Mouse (Mus musculus): ENCODE measurements around the gene Isyna1. TPM values are rescaled to one million over a fixed set of nuclear protein-coding genes. Genes with fewer than 3 reads are reported as not detected.

The Isyna1 gene
- polyA plus RNA-seq, 1 experiment from 2014 or later, result 49.1 TPM

DNA sequence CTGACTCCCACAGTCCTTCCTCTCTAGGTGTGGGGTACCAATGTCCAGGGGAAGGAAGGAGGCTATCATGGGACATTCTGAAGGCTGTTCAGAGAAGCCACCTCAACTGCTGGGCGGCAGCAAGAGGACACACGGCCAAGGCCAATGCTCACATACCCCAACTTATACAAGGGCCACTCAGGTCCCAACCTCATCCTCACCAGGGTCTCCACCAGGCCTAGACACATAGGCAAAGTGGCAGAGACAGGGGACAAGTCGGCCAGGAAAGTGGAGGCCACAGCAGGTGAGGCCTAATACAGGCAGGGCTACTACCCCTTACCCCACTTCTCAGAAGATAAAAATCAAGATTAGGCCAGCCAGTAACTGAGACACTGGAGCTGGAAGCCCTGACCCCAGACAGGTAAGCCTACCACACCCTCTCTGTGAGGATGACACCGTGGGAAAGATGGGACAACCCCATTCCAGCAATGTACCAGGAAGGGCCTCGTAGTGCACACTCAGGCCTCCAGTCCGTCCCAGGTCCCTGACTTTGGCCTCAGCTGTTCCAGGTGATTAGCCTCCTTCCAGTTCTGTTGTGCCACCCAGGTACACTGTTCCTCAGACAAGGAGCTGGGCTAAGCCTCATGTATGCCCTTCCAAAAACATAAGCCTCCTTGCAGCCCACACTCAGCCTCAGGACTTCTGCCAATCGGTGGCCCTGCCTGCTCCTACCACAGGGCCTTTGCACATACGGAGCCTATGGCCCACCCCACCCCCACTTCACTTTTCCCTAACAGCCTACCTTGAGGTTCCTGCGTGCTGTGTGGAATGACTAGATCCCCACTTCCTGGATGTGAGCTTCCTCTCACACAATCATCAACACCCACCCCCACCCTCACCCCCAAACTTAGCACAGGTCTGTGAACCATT, 12.0 kb downstream of the Isyna1 start:
- ATAC-seq (no peak), DNase-seq (ENCODE audit: low spot score) (peak; percentile 3)
- Histone ChIP-seq H3K27ac (ENCODE audit: low read length) (no peak overlapping the region), H3K9ac (replicated peaks; ENCODE audit: low read depth) (no peak overlapping the region), H3K4me1 (ENCODE audit: insufficient read depth, low read depth, low read length) (peaks cover 10% of the 10 kb centered on the region; the same call in 1 of the 2 replicates), H3K27me3 (replicated peaks; ENCODE audit: insufficient read depth, low read length) (no peaks in the 10 kb centered on the region), H3K4me2 (replicated peaks; ENCODE audit: low read depth, low read length) (no peak overlapping the region), H3K9me3 (ENCODE audit: low read length) (no peaks in the 10 kb centered on the region), H3K36me3 (ENCODE audit: insufficient read depth, low read length) (no peaks in the 10 kb centered on the region), H3K4me3 (ENCODE audit: low read depth, low read length) (no peak overlapping the region)
- 82% methylated on average over 9 of the region's 9 CpGs for WGBS
- no peak for TF ChIP-seq CTCF (IDR thresholded peaks at IDR 0.05)

DNA sequence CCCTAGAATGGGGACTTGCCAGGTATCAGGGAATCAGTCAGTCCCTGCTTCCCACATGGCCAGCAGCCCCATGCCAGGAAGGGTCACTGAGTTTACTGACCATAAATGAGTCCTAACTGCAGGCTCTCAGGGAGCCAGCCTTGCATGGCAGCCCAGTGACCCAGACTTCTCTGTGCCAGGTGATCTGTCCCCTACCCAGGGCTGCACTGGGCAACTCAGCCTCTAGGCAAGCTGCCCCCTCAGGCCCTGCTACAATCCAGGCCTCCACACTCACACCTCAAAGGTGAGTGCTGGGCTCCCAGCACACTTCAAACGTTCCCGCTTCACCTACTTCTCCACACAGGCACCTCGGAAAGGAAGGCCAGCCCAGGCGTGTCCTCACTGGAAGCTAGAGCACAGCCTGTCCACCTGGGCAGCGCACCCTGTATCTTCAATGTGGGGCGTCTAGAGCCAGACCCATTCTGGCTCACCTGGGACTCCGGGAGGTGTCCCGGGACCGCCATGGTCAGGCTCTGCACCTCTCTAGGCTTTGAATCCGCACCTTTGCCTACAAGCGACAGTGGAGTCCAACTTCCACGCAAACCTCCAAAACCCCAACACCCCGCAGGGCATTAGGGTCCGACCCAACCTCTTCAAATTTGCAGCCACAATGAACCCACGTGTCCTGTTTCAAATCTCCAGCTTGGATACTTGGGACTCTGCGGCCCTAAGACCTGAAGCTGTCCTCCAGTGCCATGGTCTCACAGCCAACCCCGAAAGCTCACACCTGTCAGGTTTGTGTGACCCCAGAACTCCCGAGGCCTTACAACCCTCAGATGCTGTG, 12.8 kb downstream of the Isyna1 start:
- ATAC-seq (no peak), DNase-seq (ENCODE audit: low spot score) (peak; percentile 4)
- Histone ChIP-seq H3K9me3 (ENCODE audit: low read length) (no peaks in the 10 kb centered on the region), H3K27me3 (replicated peaks; ENCODE audit: insufficient read depth, low read length) (no peaks in the 10 kb centered on the region), H3K27ac (ENCODE audit: low read length) (no peak overlapping the region), H3K4me3 (ENCODE audit: low read depth, low read length) (peak overlapping the region; percentile 61; the same call in 1 of the 2 replicates), H3K36me3 (ENCODE audit: insufficient read depth, low read length) (no peaks in the 10 kb centered on the region), H3K4me2 (replicated peaks; ENCODE audit: low read depth, low read length) (peak overlapping the region; percentile 97), H3K4me1 (ENCODE audit: insufficient read depth, low read depth, low read length) (peaks cover 8% of the 10 kb centered on the region; the same call in 1 of the 2 replicates), H3K9ac (replicated peaks; ENCODE audit: low read depth) (no peak overlapping the region)
- WGBS, result 56% methylated on average over 18 of the region's 18 CpGs
- TF ChIP-seq CTCF (IDR thresholded peaks at IDR 0.05) (no peak), EP300 (IDR thresholded peaks at IDR 0.05) (no peak)

DNA sequence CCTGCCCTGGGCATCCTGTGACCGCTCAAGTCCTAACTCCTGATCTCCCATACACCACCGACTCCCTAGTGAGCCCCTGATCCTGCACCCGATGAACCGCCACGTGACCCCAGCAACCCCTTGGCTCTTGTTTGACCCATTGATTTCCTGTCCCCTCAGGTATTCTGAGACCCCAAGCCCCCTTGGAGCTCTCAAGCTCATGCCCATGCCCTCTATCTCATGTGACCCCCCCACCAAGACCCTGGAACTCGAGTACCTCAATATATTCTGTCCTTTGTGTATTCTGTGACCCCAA, 13.4 kb downstream of the Isyna1 start:
- H3K36me3 ChIP-seq (ENCODE audit: insufficient read depth, low read length), result no peaks in the 10 kb centered on the region
- ATAC-seq (no peak), DNase-seq (ENCODE audit: low spot score) (peak; percentile 10)
- peak overlapping the region; percentile 98 for H3K27ac ChIP-seq (ENCODE audit: low read length)
- WGBS, result 14% methylated on average over 6 of the region's 6 CpGs
- peak overlapping the region; percentile 97 for H3K4me2 ChIP-seq (replicated peaks; ENCODE audit: low read depth, low read length)
- H3K9ac ChIP-seq (replicated peaks; ENCODE audit: low read depth), result peak overlapping the region; percentile 82
- no peak for TF ChIP-seq CTCF (IDR thresholded peaks at IDR 0.05)
- peak overlapping the region; percentile 61 for H3K4me3 ChIP-seq (ENCODE audit: low read depth, low read length)
- H3K27me3 ChIP-seq (replicated peaks; ENCODE audit: insufficient read depth, low read length), result no peaks in the 10 kb centered on the region
- H3K9me3 ChIP-seq (ENCODE audit: low read length), result no peaks in the 10 kb centered on the region
- H3K4me1 ChIP-seq (ENCODE audit: insufficient read depth, low read depth, low read length), result peaks cover 8% of the 10 kb centered on the region; the same call in 1 of the 2 replicates

DNA sequence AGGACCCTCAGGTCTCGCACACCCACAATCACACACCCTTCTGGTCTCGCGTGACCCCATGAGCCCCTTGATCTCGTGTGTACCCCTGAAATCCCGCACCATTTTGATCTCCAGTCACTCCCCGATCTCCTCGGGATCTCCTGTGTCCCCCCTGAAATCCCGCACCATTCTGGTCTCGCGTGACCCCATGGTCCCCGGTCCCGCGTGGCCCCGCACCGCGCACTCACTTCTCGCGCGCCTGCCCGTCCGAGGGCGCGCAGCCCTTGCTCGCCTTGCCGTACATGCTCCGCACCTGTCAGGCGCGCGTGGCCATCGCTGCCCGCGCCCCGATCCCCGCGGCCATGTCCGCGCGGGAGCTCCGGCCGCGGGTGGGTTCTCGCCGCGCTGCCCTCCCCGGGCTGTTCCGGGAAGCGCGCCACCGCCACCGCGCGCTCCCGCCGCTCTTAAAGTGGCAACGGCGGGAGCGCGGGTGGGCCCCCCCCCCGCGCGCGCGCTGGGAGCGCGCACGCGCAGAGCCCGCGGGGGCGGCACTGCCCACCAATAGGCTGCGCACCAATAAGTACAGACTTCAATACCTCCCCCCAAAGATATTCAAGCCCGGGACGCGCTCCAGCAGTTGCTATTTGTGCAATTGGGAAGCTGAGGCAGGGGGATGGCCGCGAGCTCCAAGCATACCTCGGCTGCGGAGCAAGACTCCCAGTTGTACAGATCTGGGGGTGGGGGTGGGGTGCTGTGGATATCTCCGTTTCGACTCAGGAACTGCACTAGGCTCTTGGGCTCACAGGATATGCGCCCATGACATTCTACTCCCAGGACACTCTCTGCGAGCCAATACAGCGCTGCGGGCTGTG, 13.9 kb downstream of the Isyna1 start:
- H3K4me3 ChIP-seq (ENCODE audit: low read depth, low read length), result peak overlapping the region; percentile 61
- H3K27me3 ChIP-seq (replicated peaks; ENCODE audit: insufficient read depth, low read length), result no peaks in the 10 kb centered on the region
- peak overlapping the region; percentile 97 for H3K4me2 ChIP-seq (replicated peaks; ENCODE audit: low read depth, low read length)
- ATAC-seq (no peak), DNase-seq (ENCODE audit: low spot score) (peak; percentile 53)
- peaks cover 8% of the 10 kb centered on the region; the same call in 1 of the 2 replicates for H3K4me1 ChIP-seq (ENCODE audit: insufficient read depth, low read depth, low read length)
- H3K36me3 ChIP-seq (ENCODE audit: insufficient read depth, low read length), result no peaks in the 10 kb centered on the region
- H3K9me3 ChIP-seq (ENCODE audit: low read length), result no peaks in the 10 kb centered on the region
- peak overlapping the region; percentile 82 for H3K9ac ChIP-seq (replicated peaks; ENCODE audit: low read depth)
- peak overlapping the region; percentile 98 for H3K27ac ChIP-seq (ENCODE audit: low read length)
- under 1% methylated on average over 84 of the region's 84 CpGs for WGBS
- TF ChIP-seq CTCF (IDR thresholded peaks at IDR 0.05) (no peak), EP300 (IDR thresholded peaks at IDR 0.05) (no peak)

DNA sequence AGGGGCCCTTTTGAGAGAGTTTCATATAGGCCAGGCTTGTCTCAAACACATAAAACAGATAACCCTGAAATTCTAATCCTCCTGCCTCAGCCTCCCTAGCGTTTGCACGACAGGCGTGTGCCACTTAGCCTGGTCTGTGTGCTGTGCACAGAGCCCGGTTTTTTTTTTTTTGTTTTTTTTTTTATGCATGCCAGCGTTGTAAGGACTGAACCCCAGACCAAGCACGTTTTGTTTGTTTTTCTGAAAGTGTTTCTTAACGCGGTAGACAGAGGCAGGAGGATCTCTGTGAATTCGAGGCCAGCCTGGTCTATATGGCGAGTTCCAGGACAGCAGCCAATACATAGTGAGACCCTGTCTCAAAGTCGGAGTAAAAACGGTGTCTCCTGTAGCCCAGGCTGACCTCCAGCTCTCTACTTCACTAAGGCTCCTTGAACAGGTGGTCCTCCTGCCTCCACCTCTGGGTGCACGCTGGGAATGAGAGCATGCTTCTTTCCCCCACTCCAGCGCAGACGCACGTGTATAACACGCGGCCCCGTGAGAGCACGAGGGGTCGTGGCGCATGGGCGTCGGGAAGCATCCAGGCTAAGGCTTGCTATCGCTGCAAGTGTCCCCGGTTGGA, 14.7 kb downstream of the Isyna1 start, which contains the start of gene Ssbp4:
TSS of gene Ssbp4 (minus strand) at position 124 of the 619 bp plus-strand sequence.
- peak within 1 kb of the TSS; percentile 97 for H3K4me2 ChIP-seq (replicated peaks; ENCODE audit: low read depth, low read length)
- WGBS, result 4% methylated on average over 26 of the region's 26 CpGs

More for the DNA sequence above, 14.7 kb downstream of the Isyna1 start, which contains the start of gene Ssbp4:
- Histone ChIP-seq H3K36me3 (ENCODE audit: insufficient read depth, low read length) (no peaks in the 10 kb centered on the region), H3K4me3 (ENCODE audit: low read depth, low read length) (peak within 1 kb of the TSS; percentile 61), H3K4me1 (ENCODE audit: insufficient read depth, low read depth, low read length) (peaks cover 8% of the 10 kb centered on the region; the same call in 1 of the 2 replicates), H3K9me3 (ENCODE audit: low read length) (no peaks in the 10 kb centered on the region), H3K9ac (replicated peaks; ENCODE audit: low read depth) (peak within 1 kb of the TSS; percentile 82), H3K27me3 (replicated peaks; ENCODE audit: insufficient read depth, low read length) (no peaks in the 10 kb centered on the region), H3K27ac (ENCODE audit: low read length) (peak within 1 kb of the TSS; percentile 98)
- DNase-seq (ENCODE audit: low spot score) (no peak), ATAC-seq (no peak)
- TF ChIP-seq CTCF (IDR thresholded peaks at IDR 0.05) (no peak), EP300 (IDR thresholded peaks at IDR 0.05) (no peak)
